13 mouse cellular contexts compared by ENCODE assay signal in the genomic region with DNA sequence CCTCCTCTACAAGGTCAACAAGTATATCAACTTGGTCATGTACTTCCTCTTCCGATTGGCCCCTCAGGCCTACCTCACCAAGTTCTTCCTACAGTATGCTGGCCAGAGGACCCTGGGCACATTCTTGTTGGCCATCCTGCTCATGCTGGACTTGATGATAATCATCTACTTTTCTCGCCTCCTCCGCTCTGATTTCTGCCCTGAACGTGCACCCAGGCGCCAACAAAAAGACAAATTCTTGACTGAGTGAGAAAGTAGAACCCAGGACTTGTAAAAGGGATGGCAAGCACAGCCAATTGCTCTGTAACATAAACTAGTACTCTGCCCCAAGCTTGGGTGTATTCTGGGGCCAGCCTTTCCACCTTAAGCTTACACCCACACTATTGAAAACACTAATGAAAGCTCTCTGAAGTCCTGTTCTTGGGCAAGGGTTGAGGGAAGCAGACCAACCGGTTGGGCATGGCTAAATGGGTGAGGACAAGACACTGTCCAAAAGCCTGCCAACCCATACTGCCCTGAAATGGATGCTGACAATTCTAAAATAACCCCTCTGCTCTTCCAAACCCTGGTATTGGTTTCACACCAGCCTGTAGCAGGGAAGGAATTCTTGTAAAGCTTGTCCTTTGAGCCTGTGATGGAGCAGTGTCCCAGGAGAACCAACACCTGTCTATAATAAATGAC. TPM values are rescaled to one million over a fixed set of nuclear protein-coding genes. Genes with fewer than 3 reads are reported as not detected.
A peak's percentile ranks its signal among the peaks of the same experiment; 100 is the strongest.
DNase-seq lines count a peak whose midpoint lies in the region; ATAC-seq and TF ChIP-seq lines count a peak whose summit lies in the region.
"Had no signal": no experiment of that assay in that cellular context is flagged by ENCODE, and none has a peak within 500 bp of the region (broad histone marks: within the 10 kb centered on the region; RNA-seq: fewer than 3 reads in every experiment).

No protein-coding gene starts in this region.

- ATAC-seq in forebrain, embryonic 12.5 days (ENCODE audit: low FRiP score), result no peak
- no peak for ATAC-seq in forebrain, embryonic 14.5 days
- ATAC-seq in midbrain, postnatal 0 days (ENCODE audit: low FRiP score), result no peak
- no peak for ATAC-seq in intestine, embryonic 15.5 days
- ATAC-seq in stomach, postnatal 0 days (ENCODE audit: low FRiP score, low TSS enrichment), result no peak

- H3K9ac ChIP-seq in forebrain, embryonic 12.5 days, result no peak overlapping the region
- no peak overlapping the region for H3K9ac ChIP-seq in forebrain, embryonic 14.5 days (ENCODE audit: low read length)
- H3K9ac ChIP-seq in midbrain, postnatal 0 days (replicated peaks; ENCODE audit: low read length, poor library complexity, severe bottlenecking), result no peak overlapping the region
- H3K9ac ChIP-seq in intestine, embryonic 15.5 days, result peak overlapping the region; percentile 64; the same call in 1 of the 2 replicates
- no peak overlapping the region for H3K9ac ChIP-seq in stomach, postnatal 0 days (ENCODE audit: low read length)

- no peak overlapping the region for H3K4me3 ChIP-seq in forebrain, embryonic 12.5 days (replicated peaks)
- H3K4me3 ChIP-seq in forebrain, embryonic 14.5 days (ENCODE audit: low read depth, low read length), result no peak overlapping the region
- H3K4me3 ChIP-seq in midbrain, embryonic 10.5 days, result peak overlapping the region; percentile 73
- H3K4me3 ChIP-seq in midbrain, postnatal 0 days (ENCODE audit: low read depth, low read length), result no peak overlapping the region
- peak overlapping the region; percentile 53; the same call in 1 of the 2 replicates for H3K4me3 ChIP-seq in intestine, embryonic 15.5 days (replicated peaks)
- no peak overlapping the region for H3K4me3 ChIP-seq in stomach, postnatal 0 days (ENCODE audit: low read depth, low read length)

- no peaks in the 10 kb centered on the region for H3K27me3 ChIP-seq in forebrain, embryonic 12.5 days
- H3K27me3 ChIP-seq in forebrain, embryonic 14.5 days (replicated peaks; ENCODE audit: control insufficient read depth, insufficient read depth, low read length), result no peaks in the 10 kb centered on the region
- no peaks in the 10 kb centered on the region for H3K27me3 ChIP-seq in midbrain, embryonic 10.5 days (ENCODE audit: low read depth, poor library complexity, severe bottlenecking)
- no peaks in the 10 kb centered on the region for H3K27me3 ChIP-seq in midbrain, postnatal 0 days (ENCODE audit: insufficient read depth, low read length)
- H3K27me3 ChIP-seq in intestine, embryonic 15.5 days (replicated peaks), result no peaks in the 10 kb centered on the region
- H3K27me3 ChIP-seq in stomach, postnatal 0 days (ENCODE audit: control insufficient read depth, insufficient read depth, low read length), result no peaks in the 10 kb centered on the region

- TF ChIP-seq EP300 in stomach, postnatal 0 days (optimal IDR thresholded peaks at IDR 0.05), result no peak

- H3K27ac ChIP-seq in forebrain, embryonic 12.5 days, result no peak overlapping the region
- no peak overlapping the region for H3K27ac ChIP-seq in forebrain, embryonic 14.5 days (ENCODE audit: low read depth, low read length)
- no peak overlapping the region for H3K27ac ChIP-seq in midbrain, embryonic 10.5 days (replicated peaks)
- no peak overlapping the region for H3K27ac ChIP-seq in midbrain, postnatal 0 days (ENCODE audit: low read depth, low read length)
- peak overlapping the region; percentile 99; the same call in 1 of the 2 replicates for H3K27ac ChIP-seq in intestine, embryonic 15.5 days
- peak overlapping the region; percentile 97; the same call in 1 of the 2 replicates for H3K27ac ChIP-seq in stomach, postnatal 0 days (replicated peaks)
- H3K27ac ChIP-seq: macrophage had no signal

- TF ChIP-seq CTCF in midbrain, postnatal 0 days (IDR thresholded peaks at IDR 0.05), result no peak
- TF ChIP-seq CTCF in stomach, postnatal 0 days (IDR thresholded peaks at IDR 0.05; ENCODE audit: low read depth), result no peak

- peak overlapping the region; percentile 80; the same call in 1 of the 2 replicates for H3K4me2 ChIP-seq in forebrain, embryonic 12.5 days
- no peak overlapping the region for H3K4me2 ChIP-seq in forebrain, embryonic 14.5 days (ENCODE audit: low read length)
- H3K4me2 ChIP-seq in midbrain, postnatal 0 days (ENCODE audit: low read depth, low read length, poor library complexity, severe bottlenecking), result no peak overlapping the region
- peak overlapping the region; percentile 83 for H3K4me2 ChIP-seq in intestine, embryonic 15.5 days (replicated peaks)
- 0 out of 2 replicates have a peak overlapping the region, but pooled peaks have one; percentile 95 for H3K4me2 ChIP-seq in stomach, postnatal 0 days (replicated peaks; ENCODE audit: low read depth)

- H3K9me3 ChIP-seq in forebrain, embryonic 12.5 days, result no peaks in the 10 kb centered on the region
- no peaks in the 10 kb centered on the region for H3K9me3 ChIP-seq in forebrain, embryonic 14.5 days (replicated peaks; ENCODE audit: control insufficient read depth, low read length)
- H3K9me3 ChIP-seq in midbrain, embryonic 10.5 days (replicated peaks), result no peaks in the 10 kb centered on the region
- no peaks in the 10 kb centered on the region for H3K9me3 ChIP-seq in midbrain, postnatal 0 days (ENCODE audit: low read length)
- no peaks in the 10 kb centered on the region for H3K9me3 ChIP-seq in intestine, embryonic 15.5 days
- no peaks in the 10 kb centered on the region for H3K9me3 ChIP-seq in stomach, postnatal 0 days (ENCODE audit: control insufficient read depth, low read length)

- no peak for DNase-seq in forebrain, embryonic 14.5 days (ENCODE audit: low spot score)
- no peak for DNase-seq in midbrain, embryonic 10.5 days (ENCODE audit: low spot score)
- DNase-seq in midbrain, postnatal 0 days (ENCODE audit: low spot score), result no peak
- no peak for DNase-seq in stomach, postnatal 0 days (ENCODE audit: low spot score)
- no peak for DNase-seq in spleen, adult 18-20 months
- DNase-seq in left cerebral cortex, adult 11 months (ENCODE audit: low spot score), result no peak
- DNase-seq: cerebellum, adult 11 months; gastrocnemius, postnatal 10 days; right cerebral cortex, adult 18-20 months; thymus, postnatal 25 days had no signal

- peaks cover 68% of the 10 kb centered on the region for H3K4me1 ChIP-seq in forebrain, embryonic 12.5 days
- H3K4me1 ChIP-seq in forebrain, embryonic 14.5 days (ENCODE audit: control insufficient read depth, insufficient read depth, low read length), result peaks cover 29% of the 10 kb centered on the region
- peaks cover 73% of the 10 kb centered on the region for H3K4me1 ChIP-seq in midbrain, embryonic 10.5 days
- H3K4me1 ChIP-seq in midbrain, postnatal 0 days (ENCODE audit: insufficient read depth, low read length), result peaks cover 12% of the 10 kb centered on the region; the same call in 1 of the 2 replicates
- H3K4me1 ChIP-seq in intestine, embryonic 15.5 days (replicated peaks), result peaks cover 36% of the 10 kb centered on the region
- H3K4me1 ChIP-seq in stomach, postnatal 0 days (replicated peaks; ENCODE audit: control insufficient read depth, insufficient read depth), result no peaks in the 10 kb centered on the region

- H3K36me3 ChIP-seq in forebrain, embryonic 12.5 days (replicated peaks), result peaks cover 30% of the 10 kb centered on the region
- H3K36me3 ChIP-seq in forebrain, embryonic 14.5 days (ENCODE audit: control insufficient read depth, insufficient read depth, low read length), result peaks cover 32% of the 10 kb centered on the region
- peaks cover 37% of the 10 kb centered on the region for H3K36me3 ChIP-seq in midbrain, embryonic 10.5 days
- H3K36me3 ChIP-seq in midbrain, postnatal 0 days (ENCODE audit: insufficient read depth, low read length), result peaks cover 19% of the 10 kb centered on the region
- peaks cover 9% of the 10 kb centered on the region for H3K36me3 ChIP-seq in intestine, embryonic 15.5 days
- peaks cover 3% of the 10 kb centered on the region; the same call in 1 of the 2 replicates for H3K36me3 ChIP-seq in stomach, postnatal 0 days (ENCODE audit: control insufficient read depth, insufficient read depth, low read length)

- 83% methylated on average over 6 of the region's 6 CpGs for WGBS in forebrain, embryonic 12.5 days
- 82% methylated on average over 6 of the region's 6 CpGs for WGBS in forebrain, embryonic 14.5 days
- WGBS in midbrain, embryonic 10.5 days, result 81% methylated on average over 6 of the region's 6 CpGs
- 80% methylated on average over 6 of the region's 6 CpGs for WGBS in midbrain, postnatal 0 days
- 56% methylated on average over 6 of the region's 6 CpGs for WGBS in intestine, embryonic 15.5 days
- 59% methylated on average over 6 of the region's 6 CpGs for WGBS in stomach, postnatal 0 days

RNA-seq across cellular contexts. Expression of gene Rpl23a, which starts 3.2 kb away (rescaled TPM):
- 931 and 997 TPM in 2 replicates for polyA plus RNA-seq in forebrain, embryonic 12.5 days (2016; fragmentation: Nextera tagmentation; extraction: Ambion mirVana)
- polyA plus RNA-seq in forebrain, embryonic 14.5 days (2014; fragmentation: Nextera tagmentation; extraction: Ambion mirVana), result 1,011 and 1,206 TPM in 2 replicates
- polyA plus RNA-seq in midbrain, embryonic 10.5 days (2016; fragmentation: Nextera tagmentation; extraction: Ambion mirVana), result 953 and 1,066 TPM in 2 replicates
- total RNA-seq in midbrain, postnatal 0 days (2014; rRNA removed), result 753 and 863 TPM in 2 replicates
- 853 and 860 TPM in 2 replicates for polyA plus RNA-seq in midbrain, postnatal 0 days (2015; fragmentation: Nextera tagmentation; extraction: Ambion mirVana)
- 1,310 and 1,463 TPM in 2 replicates for polyA plus RNA-seq in intestine, embryonic 15.5 days (2015; fragmentation: Nextera tagmentation; extraction: Ambion mirVana)
- 1,145 and 1,168 TPM in 2 replicates for polyA plus RNA-seq in stomach, postnatal 0 days (2015; fragmentation: Nextera tagmentation; extraction: Ambion mirVana)

RNA-seq across cellular contexts. Expression of gene Tlcd1, which starts 3.7 kb away (rescaled TPM):
- polyA plus RNA-seq in forebrain, embryonic 12.5 days (2016; fragmentation: Nextera tagmentation; extraction: Ambion mirVana), result 5.5 and 6.9 TPM in 2 replicates
- 4.4 and 4.5 TPM in 2 replicates for polyA plus RNA-seq in forebrain, embryonic 14.5 days (2014; fragmentation: Nextera tagmentation; extraction: Ambion mirVana)
- polyA plus RNA-seq in midbrain, embryonic 10.5 days (2016; fragmentation: Nextera tagmentation; extraction: Ambion mirVana), result 8.8 and 11.1 TPM in 2 replicates
- total RNA-seq in midbrain, postnatal 0 days (2014; rRNA removed), result 12.6 and 24.0 TPM in 2 replicates
- polyA plus RNA-seq in midbrain, postnatal 0 days (2015; fragmentation: Nextera tagmentation; extraction: Ambion mirVana), result 18.1 and 25.4 TPM in 2 replicates
- polyA plus RNA-seq in intestine, embryonic 15.5 days (2015; fragmentation: Nextera tagmentation; extraction: Ambion mirVana), result 39.1 and 39.8 TPM in 2 replicates
- 41.3 and 45.6 TPM in 2 replicates for polyA plus RNA-seq in stomach, postnatal 0 days (2015; fragmentation: Nextera tagmentation; extraction: Ambion mirVana)

RNA-seq across cellular contexts. Expression of gene Nek8, which starts 3.7 kb away (rescaled TPM):
- polyA plus RNA-seq in forebrain, embryonic 12.5 days (2016; fragmentation: Nextera tagmentation; extraction: Ambion mirVana), result 8.8 and 9.4 TPM in 2 replicates
- polyA plus RNA-seq in forebrain, embryonic 14.5 days (2014; fragmentation: Nextera tagmentation; extraction: Ambion mirVana), result 4.6 and 5.5 TPM in 2 replicates
- 10.7 and 11.1 TPM in 2 replicates for polyA plus RNA-seq in midbrain, embryonic 10.5 days (2016; fragmentation: Nextera tagmentation; extraction: Ambion mirVana)
- 7.1 and 7.6 TPM in 2 replicates for total RNA-seq in midbrain, postnatal 0 days (2014; rRNA removed)
- 4.5 and 5.7 TPM in 2 replicates for polyA plus RNA-seq in midbrain, postnatal 0 days (2015; fragmentation: Nextera tagmentation; extraction: Ambion mirVana)
- 14.4 and 17.1 TPM in 2 replicates for polyA plus RNA-seq in intestine, embryonic 15.5 days (2015; fragmentation: Nextera tagmentation; extraction: Ambion mirVana)
- 6.4 and 7.4 TPM in 2 replicates for polyA plus RNA-seq in stomach, postnatal 0 days (2015; fragmentation: Nextera tagmentation; extraction: Ambion mirVana)

RNA-seq across cellular contexts. Expression of gene Rab34, which starts 8.0 kb away (rescaled TPM):
- polyA plus RNA-seq in forebrain, embryonic 12.5 days (2016; fragmentation: Nextera tagmentation; extraction: Ambion mirVana), result 44.5 and 49.8 TPM in 2 replicates
- 48.1 and 48.2 TPM in 2 replicates for polyA plus RNA-seq in forebrain, embryonic 14.5 days (2014; fragmentation: Nextera tagmentation; extraction: Ambion mirVana)
- 75.0 and 83.8 TPM in 2 replicates for polyA plus RNA-seq in midbrain, embryonic 10.5 days (2016; fragmentation: Nextera tagmentation; extraction: Ambion mirVana)
- 71.3 and 78.4 TPM in 2 replicates for total RNA-seq in midbrain, postnatal 0 days (2014; rRNA removed)
- 65.0 and 65.5 TPM in 2 replicates for polyA plus RNA-seq in midbrain, postnatal 0 days (2015; fragmentation: Nextera tagmentation; extraction: Ambion mirVana)
- 87.9 and 91.4 TPM in 2 replicates for polyA plus RNA-seq in intestine, embryonic 15.5 days (2015; fragmentation: Nextera tagmentation; extraction: Ambion mirVana)
- 59.0 and 61.4 TPM in 2 replicates for polyA plus RNA-seq in stomach, postnatal 0 days (2015; fragmentation: Nextera tagmentation; extraction: Ambion mirVana)

RNA-seq across cellular contexts. Expression of gene Proca1, which starts 13.0 kb away (rescaled TPM):
- 1.4 and 1.5 TPM in 2 replicates for polyA plus RNA-seq in forebrain, embryonic 12.5 days (2016; fragmentation: Nextera tagmentation; extraction: Ambion mirVana)
- polyA plus RNA-seq in forebrain, embryonic 14.5 days (2014; fragmentation: Nextera tagmentation; extraction: Ambion mirVana), result 0.55 and 0.73 TPM in 2 replicates
- polyA plus RNA-seq in midbrain, embryonic 10.5 days (2016; fragmentation: Nextera tagmentation; extraction: Ambion mirVana), result 0.96 and 1.6 TPM in 2 replicates
- 1.0 TPM in 2 replicates for total RNA-seq in midbrain, postnatal 0 days (2014; rRNA removed)
- polyA plus RNA-seq in midbrain, postnatal 0 days (2015; fragmentation: Nextera tagmentation; extraction: Ambion mirVana), result 3.3 and 4.8 TPM in 2 replicates
- 2.6 and 3.1 TPM in 2 replicates for polyA plus RNA-seq in intestine, embryonic 15.5 days (2015; fragmentation: Nextera tagmentation; extraction: Ambion mirVana)
- polyA plus RNA-seq in stomach, postnatal 0 days (2015; fragmentation: Nextera tagmentation; extraction: Ambion mirVana), result 0.98 and 1.0 TPM in 2 replicates

Comparison
In these comparisons a context has a peak if more than half of its experiments do, and no peak if none do; other contexts are left out.
1. H3K4me2 ChIP-seq: peak in forebrain, embryonic 12.5 days (single experiment), intestine, embryonic 15.5 days (single experiment) and stomach, postnatal 0 days (single experiment); none in forebrain, embryonic 14.5 days (single experiment) and midbrain, postnatal 0 days (single experiment).
2. H3K4me3 ChIP-seq: peak in midbrain, embryonic 10.5 days (single experiment) and intestine, embryonic 15.5 days (single experiment); none in forebrain, embryonic 12.5 days (single experiment), forebrain, embryonic 14.5 days (single experiment), midbrain, postnatal 0 days (single experiment) and stomach, postnatal 0 days (single experiment).
3. H3K27ac ChIP-seq: peak in intestine, embryonic 15.5 days (single experiment) and stomach, postnatal 0 days (single experiment); none in forebrain, embryonic 12.5 days (single experiment), forebrain, embryonic 14.5 days (single experiment), midbrain, embryonic 10.5 days (single experiment) and midbrain, postnatal 0 days (single experiment).